In genomic region chr5:129670036-129670458, GRCm38 (mm10) we compare ENCODE assay signal across 8 mouse cellular contexts. TPM values are rescaled to one million over a fixed set of nuclear protein-coding genes. Genes with fewer than 3 reads are reported as not detected.
DNase-seq lines count a peak whose midpoint lies in the region; ATAC-seq and TF ChIP-seq lines count a peak whose summit lies in the region.

Gene Zfp11, minus strand, starts transcription at chr5:129670099.

- peaks cover 7% of the 10 kb centered on the region for H3K9me3 ChIP-seq in limb, embryonic 13.5 days
- no peaks in the 10 kb centered on the region; the same call in 1 of the 2 replicates for H3K9me3 ChIP-seq in midbrain, embryonic 15.5 days

- 1% methylated on average over 23 of the region's 23 CpGs for WGBS in limb, embryonic 13.5 days
- WGBS in midbrain, embryonic 15.5 days, result under 1% methylated on average over 23 of the region's 23 CpGs
- 2% methylated on average over 23 of the region's 23 CpGs for WGBS in spleen, adult 2 months

- peak within 1 kb of the TSS; percentile 72 for H3K4me2 ChIP-seq in limb, embryonic 13.5 days (replicated peaks)
- peak within 1 kb of the TSS; percentile 78 for H3K4me2 ChIP-seq in midbrain, embryonic 15.5 days

- no peak within 1 kb of the TSS for H3K27ac ChIP-seq in embryonic fibroblast, embryonic 13.5 days (ENCODE audit: insufficient read depth, low read length)
- peak within 1 kb of the TSS; percentile 70; the same call in 1 of the 2 replicates for H3K27ac ChIP-seq in limb, embryonic 13.5 days
- peak within 1 kb of the TSS; percentile 76 for H3K27ac ChIP-seq in midbrain, embryonic 15.5 days
- no peak within 1 kb of the TSS for H3K27ac ChIP-seq in spleen, adult 2 months (ENCODE audit: insufficient read depth, low read length)

- no peak for TF ChIP-seq CTCF in embryonic fibroblast, embryonic 13.5 days (IDR thresholded peaks at IDR 0.05; ENCODE audit: borderline replicate concordance, insufficient read depth, low read length)
- TF ChIP-seq CTCF in spleen, adult 2 months (IDR thresholded peaks at IDR 0.05; ENCODE audit: extremely low read depth, insufficient read depth, insufficient read length, insufficient replicate concordance), result no peak

- H3K36me3 ChIP-seq in limb, embryonic 13.5 days, result no peaks in the 10 kb centered on the region
- H3K36me3 ChIP-seq in midbrain, embryonic 15.5 days (replicated peaks), result no peaks in the 10 kb centered on the region
- no peaks in the 10 kb centered on the region for H3K36me3 ChIP-seq in spleen, adult 2 months (ENCODE audit: control insufficient read depth, insufficient read depth, low read length)

- H3K27me3 ChIP-seq in limb, embryonic 13.5 days, result no peaks in the 10 kb centered on the region
- no peaks in the 10 kb centered on the region for H3K27me3 ChIP-seq in midbrain, embryonic 15.5 days (replicated peaks)
- H3K27me3 ChIP-seq in spleen, adult 2 months (ENCODE audit: control insufficient read depth, insufficient read depth, low read length), result no peaks in the 10 kb centered on the region

- peak within 1 kb of the TSS; percentile 92 for H3K9ac ChIP-seq in limb, embryonic 13.5 days
- H3K9ac ChIP-seq in midbrain, embryonic 15.5 days, result peak within 1 kb of the TSS; percentile 87

- ATAC-seq in limb, embryonic 13.5 days (ENCODE audit: low FRiP score, low read depth), result peak; percentile 85
- peak; percentile 82 for ATAC-seq in midbrain, embryonic 15.5 days (replicated peaks)

- H3K4me3 ChIP-seq in embryonic fibroblast, embryonic 13.5 days (ENCODE audit: insufficient read depth, low read length), result peak within 1 kb of the TSS; percentile 89
- peak within 1 kb of the TSS; percentile 81 for H3K4me3 ChIP-seq in limb, embryonic 13.5 days
- peak within 1 kb of the TSS; percentile 93 for H3K4me3 ChIP-seq in midbrain, embryonic 15.5 days
- H3K4me3 ChIP-seq in spleen, adult 2 months (ENCODE audit: extremely low read depth, insufficient read depth, insufficient read length), result peak within 1 kb of the TSS; percentile 77

- peak; percentile 72 for DNase-seq in 3T3-L1 (ENCODE audit: low read depth, low spot score)
- peak; percentile 93 for DNase-seq in brain, adult 2 months (ENCODE audit: low read depth, low spot score)
- peak; percentile 71 to 74 for DNase-seq in heart, adult 9 months (ENCODE audit: low spot score in 2 of 2)
- peak; percentile 86 for DNase-seq in kidney, adult 9 months
- peak; percentile 22 to 35 for DNase-seq in spleen, adult 2 months (ENCODE audit: low read depth in 1 of 2, low spot score in 2 of 2)

- H3K4me1 ChIP-seq in embryonic fibroblast, embryonic 13.5 days (ENCODE audit: control insufficient read depth, insufficient read depth, low read length), result no peaks in the 10 kb centered on the region
- H3K4me1 ChIP-seq in limb, embryonic 13.5 days, result peaks cover 12% of the 10 kb centered on the region; the same call in 1 of the 2 replicates
- peaks cover 18% of the 10 kb centered on the region for H3K4me1 ChIP-seq in midbrain, embryonic 15.5 days
- H3K4me1 ChIP-seq in spleen, adult 2 months (ENCODE audit: control insufficient read depth, insufficient read depth, insufficient read length), result no peaks in the 10 kb centered on the region

- peak; percentile 95 for TF ChIP-seq POLR2A in embryonic fibroblast, embryonic 13.5 days (IDR thresholded peaks at IDR 0.05; ENCODE audit: low read depth, low read length)
- TF ChIP-seq POLR2A in spleen, adult 2 months (IDR thresholded peaks at IDR 0.05; ENCODE audit: low read depth, low read length), result no peak

RNA-seq across cellular contexts. Expression of gene Zfp11, which starts in this region (rescaled TPM):
- 3.9 and 5.3 TPM in 2 replicates for polyA plus RNA-seq in embryonic fibroblast, embryonic 13.5 days (2011; ENCODE audit: insufficient read length, low read depth, missing spikeins)
- 6.8 and 6.9 TPM in 2 replicates for polyA plus RNA-seq in limb, embryonic 13.5 days (2015; fragmentation: Nextera tagmentation; extraction: Ambion mirVana)
- polyA plus RNA-seq in midbrain, embryonic 15.5 days (2015; fragmentation: Nextera tagmentation; extraction: Ambion mirVana), result 8.5 and 8.6 TPM in 2 replicates
- polyA plus RNA-seq in spleen, adult 2 months (2012; rRNA removed), result 0.61 and 0.73 TPM in 2 replicates

Comparison
In these comparisons a context has a peak if more than half of its experiments do, and no peak if none do; other contexts are left out.
1. Peak in DNase-seq and H3K4me3 ChIP-seq in spleen, adult 2 months; RNA of the gene not detected or under 1 TPM.
2. DNase-seq: peak in every context shown above with its lines; median percentile 93 in brain, adult 2 months; 86 in kidney, adult 9 months; 72 in heart, adult 9 months; 72 in 3T3-L1; 28 in spleen, adult 2 months.
3. H3K27ac ChIP-seq: peak in limb, embryonic 13.5 days (single experiment) and midbrain, embryonic 15.5 days (single experiment); none in embryonic fibroblast, embryonic 13.5 days (single experiment) and spleen, adult 2 months (single experiment).
4. Peak in every context shown above with its lines, with median percentiles within 50 percentile points of each other: H3K4me3 ChIP-seq.